Mouse (Mus musculus): ENCODE data around the gene Egr4. TPM values are rescaled to one million over a fixed set of nuclear protein-coding genes. Genes with fewer than 3 reads are reported as not detected.

Egr4 gene
- total RNA-seq (2022), result not detected

GRCm38 (mm10) chr6:85513531-85513910 lies at the start of gene Egr4:
Gene Egr4, minus strand, starts transcription at chr6:85513589.
- no peak for DNase-seq (ENCODE audit: low spot score)

DNA sequence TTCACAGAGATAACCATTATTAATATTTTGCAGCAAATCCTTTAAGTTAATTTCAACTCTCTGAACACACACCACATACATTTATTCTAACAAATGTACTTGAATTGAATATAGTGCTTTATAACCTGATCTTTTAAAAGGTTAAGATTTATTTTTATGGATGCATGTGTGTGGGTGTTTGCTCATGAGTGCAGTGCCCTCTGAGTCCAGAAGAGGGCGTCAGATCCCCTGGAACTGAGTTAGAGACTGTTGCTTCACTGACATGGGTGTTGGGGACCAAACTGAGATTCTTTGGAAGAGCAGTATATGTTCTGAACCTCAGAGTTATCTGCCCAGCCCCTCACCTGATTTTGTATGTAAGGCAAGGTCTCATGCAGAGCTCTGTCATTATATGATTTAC lies 49.0 kb upstream of the Egr4 start:
- no peak for DNase-seq (ENCODE audit: low spot score)

GRCm38 (mm10) chr6:85547642-85548041 lies 34.3 kb upstream of the Egr4 start:
- DNase-seq (ENCODE audit: low spot score), result no peak

DNA sequence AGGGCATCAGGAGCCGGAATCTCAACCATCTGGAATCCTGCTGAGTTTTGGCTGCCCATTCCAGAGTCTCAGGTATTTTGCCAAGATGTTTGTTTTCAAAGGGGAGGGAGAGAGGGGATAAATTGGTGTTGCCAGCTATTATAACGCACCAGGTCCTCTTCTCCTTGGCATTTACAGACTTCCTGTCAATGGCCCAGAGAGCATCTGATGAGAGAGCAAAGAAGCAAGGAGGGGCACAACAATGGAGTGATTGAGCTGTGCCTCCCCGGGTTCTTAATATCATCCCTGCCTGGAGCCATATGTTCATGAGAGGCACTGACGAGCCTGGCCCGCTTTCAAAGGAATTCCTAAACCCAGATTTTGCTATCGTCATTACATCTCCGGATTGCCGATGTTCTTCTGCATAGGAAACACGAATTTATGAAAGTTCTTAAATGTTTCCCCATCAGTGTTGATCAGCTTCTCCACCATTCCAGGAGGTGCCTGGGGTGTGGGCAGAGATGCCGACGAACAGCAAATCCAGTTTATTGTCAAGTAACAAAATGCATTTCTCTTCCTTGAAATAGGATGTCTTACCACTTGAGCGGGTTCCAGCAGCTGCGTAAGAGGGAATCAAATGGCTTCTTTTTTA lies 31.0 kb upstream of the Egr4 start:
- no peak for DNase-seq (ENCODE audit: low spot score)

- no peak for DNase-seq (ENCODE audit: low spot score)
These were observed 30.2 kb upstream of the Egr4 start for GRCm38 (mm10) chr6:85543351-85544175.

GRCm38 (mm10) chr6:85522825-85523224 lies 9.4 kb upstream of the Egr4 start:
- no peak for DNase-seq (ENCODE audit: low spot score)

DNA sequence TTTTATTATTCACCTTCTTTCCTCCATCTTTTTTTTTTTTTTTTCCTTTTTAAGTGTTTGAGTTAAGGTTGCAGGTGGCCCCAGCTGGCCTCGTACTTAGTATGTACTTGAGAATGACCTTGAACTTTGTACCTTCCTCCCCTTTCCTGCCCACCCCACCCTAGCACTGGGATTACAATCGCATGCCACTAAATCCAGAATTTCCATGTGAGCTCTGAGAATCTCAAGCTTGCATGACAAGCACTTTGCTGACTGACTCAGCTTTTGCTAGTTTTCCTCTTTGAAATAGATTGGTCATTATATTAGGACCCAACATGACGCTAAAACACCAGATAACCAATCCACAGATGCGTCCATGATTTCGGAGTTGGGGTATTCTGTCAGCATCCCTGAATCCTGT lies 8.6 kb upstream of the Egr4 start:
- no peak for DNase-seq (ENCODE audit: low spot score)

DNA sequence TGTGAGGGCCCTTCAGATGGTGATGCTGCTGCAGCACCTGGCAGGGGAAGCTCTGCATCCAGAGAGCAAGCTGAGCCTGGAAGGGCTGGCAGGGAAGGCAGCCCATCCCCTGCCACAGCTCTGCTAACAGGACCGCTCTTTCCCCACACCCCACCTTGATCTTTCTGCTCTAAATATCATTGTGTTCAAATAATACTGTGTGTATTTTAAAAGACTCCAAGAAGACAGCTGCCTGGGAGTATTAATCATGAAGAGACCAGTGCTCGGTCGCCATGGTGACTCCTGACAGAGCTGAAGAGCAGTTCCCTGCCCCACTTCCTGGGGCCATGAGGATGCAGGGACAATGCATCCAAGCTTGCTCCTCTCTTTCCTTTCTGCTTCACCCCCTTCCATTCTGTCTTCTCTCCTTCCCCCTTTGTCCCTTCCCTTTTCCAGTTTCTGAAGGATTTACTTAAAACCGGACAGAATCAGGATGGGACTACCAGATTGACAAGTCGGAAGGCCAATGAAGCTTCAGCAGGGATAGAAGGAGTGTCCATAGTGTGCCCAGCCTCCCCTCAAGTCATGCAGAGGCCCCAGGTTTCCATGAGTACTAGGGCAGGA lies 4.8 kb upstream of the Egr4 start:
- no peak for DNase-seq (ENCODE audit: low spot score)

DNA sequence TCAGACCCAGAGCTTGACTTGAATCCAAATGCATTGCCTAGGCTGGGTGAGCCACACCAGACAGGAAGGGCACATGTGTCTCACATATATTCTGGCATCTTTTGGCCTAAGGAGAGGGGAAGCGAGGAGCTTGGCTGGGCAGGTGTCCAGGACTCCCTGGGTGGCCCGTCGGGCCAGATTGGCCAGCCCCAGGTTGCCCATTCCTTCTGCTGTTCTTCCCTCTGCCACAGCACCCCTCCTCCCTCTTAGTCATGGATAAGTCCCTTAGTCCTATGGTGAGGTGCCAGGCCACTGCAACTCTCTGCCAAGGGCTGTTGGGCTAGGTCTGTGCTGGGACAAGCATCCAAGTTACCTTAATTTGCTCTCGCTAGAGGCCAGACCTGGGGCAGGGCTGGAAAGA lies 2.6 kb upstream of the Egr4 start:
- DNase-seq (ENCODE audit: low spot score), result no peak

DNA sequence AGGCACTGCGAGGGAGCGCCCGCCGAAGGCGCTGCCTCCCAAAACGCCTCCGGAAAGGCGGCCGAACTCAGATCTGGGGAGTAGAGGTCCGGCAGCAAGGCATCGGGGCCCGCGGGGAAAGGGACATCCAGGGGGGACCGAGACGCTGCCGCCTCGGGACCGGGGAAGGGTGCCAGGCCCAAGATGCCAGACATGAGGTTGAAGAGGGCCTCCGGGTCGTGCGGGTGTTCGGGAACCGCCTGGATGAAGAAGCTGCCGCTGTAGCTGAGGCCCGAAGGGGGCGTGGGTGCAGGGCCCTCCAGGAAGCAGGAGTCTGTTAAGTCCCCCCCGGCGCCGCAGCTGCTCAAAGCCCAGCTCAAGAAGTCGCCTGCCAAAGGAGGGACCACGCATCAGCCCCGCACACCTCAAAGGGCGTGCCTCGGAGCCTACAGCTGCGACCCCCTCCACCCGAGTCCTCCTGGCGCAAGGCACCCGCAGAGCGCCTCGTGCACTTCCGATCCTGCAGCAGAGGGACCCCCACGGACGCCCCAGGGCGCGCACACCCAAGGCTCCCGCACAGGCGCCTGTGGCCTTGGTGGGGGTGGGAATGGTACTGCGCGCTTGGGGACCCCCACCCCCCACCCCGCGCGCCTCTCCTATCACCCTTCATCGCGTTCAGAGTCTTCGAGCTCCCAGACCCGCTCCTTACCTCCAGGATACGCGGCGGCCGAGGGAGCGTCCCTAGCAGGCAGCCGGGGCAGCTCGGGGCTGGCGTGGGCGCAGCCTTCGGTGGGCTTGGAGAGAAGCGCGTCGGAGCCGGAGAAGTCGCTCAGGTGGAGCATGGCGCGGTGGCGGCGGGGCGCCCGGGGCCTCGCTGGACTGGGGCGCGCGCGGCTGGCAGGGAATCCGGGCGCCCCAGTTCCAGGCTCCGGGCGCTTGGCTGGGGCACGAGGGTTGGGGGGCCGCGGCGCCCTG lies 535 bp downstream of the Egr4 start:
- no peak for DNase-seq (ENCODE audit: low spot score)

- DNase-seq (ENCODE audit: low spot score), result no peak
These were observed 1.3 kb downstream of the Egr4 start for GRCm38 (mm10) chr6:85512056-85512440.

DNA sequence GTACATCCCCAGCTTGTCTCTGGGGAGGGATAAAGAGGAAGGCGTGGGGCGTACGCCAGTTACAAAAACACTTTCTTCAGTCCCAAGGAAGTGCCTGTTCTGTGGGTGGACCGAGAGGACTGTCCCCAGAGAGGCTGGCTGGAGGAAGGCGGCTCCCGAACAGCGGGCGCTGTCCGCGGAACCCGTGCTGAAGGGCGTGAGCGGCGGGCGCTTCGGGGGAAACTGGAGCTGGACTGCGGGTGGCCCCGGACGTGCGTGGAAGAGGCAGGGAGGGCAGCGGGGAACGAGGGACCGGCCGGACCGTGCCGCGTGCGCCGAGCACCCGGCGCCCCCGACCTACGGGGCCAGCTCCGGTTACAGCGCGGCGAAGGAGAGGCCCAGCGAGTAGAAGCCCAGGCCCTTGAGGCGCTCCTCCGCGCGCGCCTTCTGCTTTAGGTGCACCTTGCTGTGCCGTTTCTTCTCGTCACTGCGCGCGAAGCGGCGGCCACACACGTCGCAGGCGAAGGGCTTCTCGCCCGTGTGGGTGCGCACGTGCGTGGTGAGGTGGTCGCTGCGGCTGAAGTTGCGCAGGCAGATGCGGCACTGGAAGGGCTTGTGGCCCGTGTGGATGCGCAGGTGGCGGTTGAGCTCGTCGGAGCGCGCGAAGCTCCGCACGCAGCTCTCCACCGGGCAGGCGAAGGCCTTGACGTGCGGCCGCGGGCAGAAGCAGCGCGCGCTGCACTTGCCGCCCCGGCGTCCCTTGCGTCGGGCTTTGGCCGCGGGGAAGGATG lies 1.9 kb downstream of the Egr4 start:
- DNase-seq (ENCODE audit: low spot score), result peak; percentile 7

DNA sequence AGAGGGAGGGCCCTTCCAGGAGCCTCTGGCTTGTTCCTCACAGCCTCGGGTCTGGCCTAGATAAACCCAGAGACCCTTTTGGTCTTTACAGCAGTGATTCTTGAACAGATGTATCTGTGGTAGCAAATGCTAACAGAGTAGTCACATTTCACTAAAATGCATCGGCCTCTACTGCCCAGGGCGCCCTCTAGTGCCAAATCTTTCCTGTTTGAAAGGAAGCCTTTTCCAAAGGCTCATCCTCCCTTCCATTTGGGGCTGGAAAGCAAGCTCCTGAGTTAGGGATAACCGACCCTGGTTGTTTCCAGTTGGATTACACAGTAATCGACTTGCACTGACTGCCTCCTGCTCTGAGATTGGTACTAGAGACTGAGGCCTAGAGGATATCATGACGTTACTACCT lies 2.9 kb downstream of the Egr4 start:
- DNase-seq (ENCODE audit: low spot score), result no peak

GRCm38 (mm10) chr6:85508602-85509001 lies 4.8 kb downstream of the Egr4 start:
- DNase-seq (ENCODE audit: low spot score), result no peak

GRCm38 (mm10) chr6:85504908-85505307 lies 8.5 kb downstream of the Egr4 start:
- DNase-seq (ENCODE audit: low spot score), result no peak

GRCm38 (mm10) chr6:85502911-85503250 lies 10.5 kb downstream of the Egr4 start, which contains the start of gene Fbxo41:
Gene Fbxo41, minus strand, starts transcription at chr6:85502994.
- no peak for DNase-seq (ENCODE audit: low spot score)

DNA sequence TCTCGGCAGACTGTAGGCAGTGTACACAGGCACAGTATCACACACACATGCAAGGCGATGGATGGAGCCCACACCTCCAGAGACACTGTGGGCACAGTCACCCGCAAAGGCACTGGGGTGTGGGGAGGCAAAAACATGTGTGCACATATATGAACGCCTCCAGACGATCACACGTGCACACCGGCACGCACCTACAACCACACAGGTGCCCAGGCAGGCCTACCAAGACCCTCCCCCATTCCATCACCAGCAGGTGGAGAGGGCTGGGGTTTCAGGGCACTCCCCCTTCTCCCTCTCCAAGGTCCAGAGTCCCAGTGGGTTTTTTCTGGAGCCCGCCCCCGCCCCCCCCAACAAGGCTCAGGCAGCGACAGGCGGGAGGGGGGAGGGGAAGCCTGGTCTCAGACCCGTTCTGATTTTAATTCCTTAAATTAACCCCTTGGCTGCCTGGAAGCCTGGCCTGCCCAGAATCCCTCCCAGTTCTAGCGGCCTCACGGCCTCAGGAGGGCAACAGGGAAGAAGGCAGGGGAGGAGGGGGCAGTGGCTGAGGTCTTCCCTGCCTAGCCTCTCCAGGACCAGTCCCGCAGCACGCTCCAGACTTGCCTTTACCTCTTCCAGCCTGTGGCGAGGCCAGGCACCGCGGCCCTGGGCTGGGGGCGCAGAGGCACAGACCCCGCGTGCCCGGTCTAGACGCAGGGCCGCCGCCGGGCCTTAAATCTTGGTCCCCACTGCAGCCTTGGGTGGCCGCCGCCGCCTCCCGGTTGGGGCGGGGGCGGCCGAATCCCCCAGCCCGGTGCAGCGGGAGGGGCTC lies 11.1 kb downstream of the Egr4 start:
- no peak for DNase-seq (ENCODE audit: low spot score)

DNA sequence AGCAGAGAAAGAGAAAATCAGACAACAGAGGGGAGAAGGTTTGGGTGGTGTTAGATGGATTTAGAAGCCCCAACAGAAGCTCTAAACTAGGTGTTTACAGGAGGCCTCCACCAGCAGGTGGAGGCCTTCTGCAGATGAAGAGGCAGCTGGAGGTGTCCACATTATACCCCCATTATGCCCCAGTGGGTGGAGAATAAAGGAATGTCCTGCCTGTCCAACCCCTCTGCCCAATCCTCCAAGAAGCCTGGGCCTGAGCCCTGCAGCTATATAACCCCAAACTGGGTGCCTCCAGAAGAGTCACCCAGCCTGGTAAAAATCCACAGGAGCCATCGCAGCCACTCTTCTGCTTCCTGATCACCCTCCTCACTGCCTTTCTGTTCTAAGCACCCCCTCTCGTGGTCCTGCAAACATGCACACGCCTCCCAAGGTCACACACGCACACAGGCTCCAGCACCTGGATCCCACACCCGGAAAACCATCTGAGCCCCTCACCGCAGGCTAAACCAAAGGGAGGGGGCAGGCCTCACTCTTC lies 11.8 kb downstream of the Egr4 start:
- DNase-seq (ENCODE audit: low spot score), result no peak

GRCm38 (mm10) chr6:85500416-85500815 lies 13.0 kb downstream of the Egr4 start:
- no peak for DNase-seq (ENCODE audit: low spot score)

DNA sequence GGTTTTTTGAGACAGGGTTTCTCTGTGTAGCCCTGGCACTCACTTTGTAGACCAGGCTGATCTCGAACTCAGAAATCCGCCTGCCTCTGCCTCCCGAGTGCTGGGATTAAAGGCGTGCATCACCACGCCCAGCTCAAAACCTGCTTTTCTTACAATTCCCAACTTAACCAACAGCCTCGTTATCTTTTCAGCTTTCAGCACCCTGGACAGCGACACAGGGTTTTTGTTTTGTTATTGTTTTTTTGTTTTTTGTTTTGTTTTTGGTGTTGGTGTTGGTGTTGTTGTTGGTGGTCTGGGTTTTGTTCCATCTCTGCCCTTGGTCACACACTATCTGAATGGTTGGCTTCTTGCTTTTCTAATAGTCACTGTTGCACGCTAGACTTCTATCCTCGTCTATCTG lies 15.2 kb downstream of the Egr4 start:
- DNase-seq (ENCODE audit: low spot score), result no peak
